Mouse (Mus musculus) spleen, adult 10 weeks (tissue): ENCODE data around the gene Cts8. TPM values are rescaled to one million over a fixed set of nuclear protein-coding genes. Genes with fewer than 3 reads are reported as not detected.

Experiments
- polyA plus RNA-seq: library from polyadenylated mRNA; stranded (reverse); fragments of 350-450 nt; fragmentation: Illumina TruSeq; extraction: RNeasy Lipid Tissue Mini Kit (QIAGEN cat#74804); gene quantifications from one replicate; pipeline ENCODE4 v1.2.3, GENCODE M21; 2015; ENCODE audit warnings: low replicate concordance; ENCODE audit not compliant: insufficient read depth

The Cts8 gene
- polyA plus RNA-seq = not detected

DNA sequence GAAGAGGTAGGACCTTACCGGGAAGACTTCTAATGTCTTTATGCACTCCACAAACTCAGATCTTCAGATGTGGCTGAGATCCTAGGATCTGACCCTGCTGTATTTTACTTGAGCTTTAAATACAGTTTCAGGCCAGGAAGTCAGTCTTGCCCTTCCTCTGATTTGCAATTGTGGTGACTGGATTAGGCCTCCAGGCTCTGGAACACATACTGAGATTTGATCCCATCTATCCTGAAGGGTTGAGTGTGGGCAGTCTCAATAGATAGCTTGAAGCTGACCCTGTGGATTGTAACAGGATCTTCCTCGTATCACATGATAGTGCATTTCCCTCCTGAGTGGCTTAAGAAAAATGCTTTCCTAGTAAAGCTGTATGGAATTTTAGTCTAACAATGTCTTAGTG lies at the start of gene Cts8:
Gene Cts8 (minus strand): TSS at position 101 of the 400 bp plus-strand sequence.

GRCm38 (mm10) chr13:61288739-61289138 lies 33.6 kb upstream of the Cts8 start, which contains the start of gene Gm49398:
TSS of gene Gm49398 (minus strand) at chr13:61288839.

GRCm38 (mm10) chr13:61203310-61203709 lies 51.8 kb downstream of the Cts8 start, which contains the start of gene Cts6:
TSS of gene Cts6 (minus strand) at chr13:61203410.

Other genes with a start within 250 kb of the Cts8 start
- gene Ctsj, start 249.4 kb downstream of the Cts8 start, polyA plus RNA-seq = not detected
- gene Ctsq, start 214.7 kb downstream of the Cts8 start, polyA plus RNA-seq = not detected
- not detected for gene Ctsr, start 91.1 kb downstream of the Cts8 start, polyA plus RNA-seq
- not detected for gene Cts6, start 51.9 kb downstream of the Cts8 start, polyA plus RNA-seq
- not detected for gene Gm49398, start 33.5 kb upstream of the Cts8 start, polyA plus RNA-seq
- not detected for gene Cts7, start 102.8 kb upstream of the Cts8 start, polyA plus RNA-seq